Mouse (Mus musculus): ENCODE measurements at regions not wholly inside any gene's neighbourhood (a gene's known extent, or its start where the extent isn't known, plus 50 kb on each side); places are given as distances from the start of the nearest gene placed in this dataset.

DNA sequence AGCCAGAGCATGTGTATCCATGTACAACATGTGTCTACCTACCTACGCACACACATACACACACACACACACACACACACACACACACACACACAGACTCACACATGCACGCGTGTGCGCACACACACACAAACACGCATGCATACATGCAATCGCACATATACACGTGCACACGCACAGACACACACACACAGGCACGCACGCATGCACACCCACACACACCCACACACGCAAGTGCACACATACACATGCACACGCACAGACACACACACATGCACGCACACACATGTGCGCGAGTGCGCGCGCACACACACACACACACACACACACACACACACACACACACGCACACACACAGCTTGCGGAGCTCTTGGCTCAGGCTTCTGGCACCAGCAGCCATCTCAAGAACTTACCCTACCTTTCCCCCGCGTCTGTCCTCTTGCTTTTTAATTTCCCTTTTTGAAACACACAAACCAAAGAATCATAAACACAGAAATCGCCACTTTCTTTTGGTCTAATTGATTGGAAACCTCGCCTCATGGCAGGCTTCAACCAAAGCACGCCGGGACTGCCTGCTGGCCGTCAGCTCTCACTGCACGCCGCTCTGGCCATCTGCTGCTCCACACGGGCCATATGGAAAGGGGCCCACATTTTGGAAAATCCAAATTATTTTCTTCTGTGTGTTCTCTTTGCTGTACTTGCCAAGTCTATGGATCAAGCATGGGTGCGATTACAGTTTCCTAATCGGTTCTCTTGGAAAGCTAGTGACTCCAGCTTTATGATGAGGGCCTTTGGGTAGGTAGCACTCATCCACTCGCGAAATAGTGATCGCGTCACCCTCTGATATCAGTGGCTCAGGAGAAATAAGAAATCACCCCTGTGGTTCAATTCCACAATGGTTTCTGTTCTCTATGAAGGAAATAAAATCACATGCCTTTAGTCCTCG lies 127.9 kb upstream of the Gm9833 start:
- TF ChIP-seq CTCF (IDR thresholded peaks at IDR 0.05; ENCODE audit: borderline replicate concordance, extremely low read depth, insufficient read depth, insufficient read length) (peak; percentile 20; the same call in 1 of the 2 replicates), POLR2A (IDR thresholded peaks at IDR 0.05; ENCODE audit: borderline replicate concordance, extremely low read depth, insufficient read depth, insufficient read length, poor library complexity, severe bottlenecking) (no peak)
- DNase-seq (ENCODE audit: low read depth) = peak; percentile 84

DNA sequence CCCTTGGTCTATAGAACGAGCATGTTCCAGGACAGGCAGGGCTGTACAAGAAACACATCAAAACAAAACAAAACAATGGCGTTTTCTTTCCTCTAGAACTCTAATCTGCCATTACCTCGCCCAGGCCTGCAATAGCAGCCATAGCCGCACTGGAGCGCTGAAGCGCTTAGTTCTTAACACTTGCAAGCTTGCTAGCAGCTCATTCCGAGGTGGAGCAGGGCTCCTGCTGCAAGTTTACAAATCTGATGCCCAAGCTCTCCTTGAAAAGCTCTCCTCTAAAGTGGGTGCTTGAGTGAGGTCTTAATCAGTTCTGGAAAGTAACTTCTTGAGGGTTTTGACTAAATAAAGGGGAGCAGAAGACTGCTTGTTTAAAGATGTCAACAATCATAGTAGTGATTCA lies 127.2 kb upstream of the Gm9833 start:
- DNase-seq (ENCODE audit: low read depth) = peak; percentile 76
- TF ChIP-seq CTCF (IDR thresholded peaks at IDR 0.05; ENCODE audit: borderline replicate concordance, extremely low read depth, insufficient read depth, insufficient read length) (peak; percentile 33; the same call in 1 of the 2 replicates), POLR2A (IDR thresholded peaks at IDR 0.05; ENCODE audit: borderline replicate concordance, extremely low read depth, insufficient read depth, insufficient read length, poor library complexity, severe bottlenecking) (no peak)
